Mouse (Mus musculus): ENCODE measurements around the gene Nudt11. TPM values are rescaled to one million over a fixed set of nuclear protein-coding genes. Genes with fewer than 3 reads are reported as not detected.

Gene Nudt11
- 10 to 100 TPM; 28.1 to 30.8 TPM for total RNA-seq (2021)
- long read RNA-seq, transcript Nudt11-201 (2 exons, 3,036 nt): major isoform, 47 of 51 reads
- long read RNA-seq, partial matches to known transcripts: 0 of 51 reads
- long read RNA-seq, other reads (novel, unspliced or antisense): 4 of 51 reads

- DNase-seq (ENCODE audit: low spot score in 2 of 2): peak in 1 of 2 experiments; percentile 4
Measured at GRCm38 (mm10) chrX:6047066-6047935, at the start of gene Nudt11. Gene Nudt11, plus strand, starts transcription at chrX:6047453.

GRCm38 (mm10) chrX:6047936-6048614 lies 822 bp downstream of the Nudt11 start:
- peak in 1 of 2 experiments; percentile 2 for DNase-seq (ENCODE audit: low spot score in 2 of 2)

- DNase-seq (ENCODE audit: low spot score in 2 of 2): no peak
Measured at GRCm38 (mm10) chrX:6061563-6061962, 14.3 kb downstream of the Nudt11 start.

GRCm38 (mm10) chrX:6082954-6083680 lies 35.9 kb downstream of the Nudt11 start, which contains the start of gene AU022751:
Gene AU022751, minus strand, starts transcription at chrX:6083419.
- DNase-seq (ENCODE audit: low spot score in 2 of 2): no peak

- peak in 1 of 2 experiments; percentile 10 for DNase-seq (ENCODE audit: low spot score in 2 of 2)
Measured at GRCm38 (mm10) chrX:6091547-6091946, 44.3 kb downstream of the Nudt11 start.

GRCm38 (mm10) chrX:6091996-6092757 lies 44.9 kb downstream of the Nudt11 start:
- peak; percentile 32 to 66 for DNase-seq (ENCODE audit: low spot score in 2 of 2)

Small RNA genes within 50 kb of the gene (microRNA-seq; reads per million reads assigned to microRNA genes)
- gene Gm27360: 0 reads per million in 2 experiments

Other genes with a start within 250 kb of the Nudt11 start
- gene AU022751, start 36.0 kb downstream of the Nudt11 start, total RNA-seq (2021): 1 to 10 TPM in 1 of 2 experiments, under 1 TPM in 1; 0.84 to 1.2 TPM
- 10 to 100 TPM; 27.7 to 32.0 TPM for gene Nudt10, start 125.6 kb downstream of the Nudt11 start, total RNA-seq (2021)